Comparison of ENCODE assay signal across 8 mouse cellular contexts in the genomic region with DNA sequence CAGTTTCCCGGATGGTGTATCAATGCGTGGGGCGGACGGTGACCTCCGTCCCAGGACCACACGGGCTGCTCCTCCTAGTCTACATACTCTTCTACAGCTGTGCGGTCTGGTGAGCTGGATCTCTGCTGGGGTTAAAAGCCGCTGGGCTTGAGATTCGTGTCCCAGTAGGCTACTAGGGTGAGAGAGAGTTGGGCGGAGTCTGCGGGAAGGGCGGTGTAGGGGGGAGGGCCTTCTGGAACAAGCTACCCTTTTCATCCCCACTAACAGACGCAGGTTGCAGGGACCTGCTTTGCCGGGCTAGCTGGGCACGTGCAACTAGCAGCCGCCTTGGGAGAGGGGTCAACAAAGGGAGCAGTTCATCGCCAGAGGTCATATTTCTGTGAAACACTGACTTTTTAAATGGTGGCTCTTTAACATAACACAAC. TPM values are rescaled to one million over a fixed set of nuclear protein-coding genes. Genes with fewer than 3 reads are reported as not detected.
DNase-seq lines count a peak whose midpoint lies in the region; ATAC-seq and TF ChIP-seq lines count a peak whose summit lies in the region.

A gene (minus strand): TSS at position 165 of the 425 bp plus-strand sequence.

- 2% methylated on average over 17 of the region's 17 CpGs for WGBS in heart, embryonic 16.5 days
- 3% methylated on average over 17 of the region's 17 CpGs for WGBS in stomach, embryonic 14.5 days

- H3K27me3 ChIP-seq in heart, embryonic 16.5 days (ENCODE audit: control insufficient read depth, insufficient read depth, low read length), result peaks cover 35% of the 10 kb centered on the region
- H3K27me3 ChIP-seq in stomach, embryonic 14.5 days (ENCODE audit: control insufficient read depth, insufficient read depth, low read length), result peaks cover 15% of the 10 kb centered on the region

- H3K4me3 ChIP-seq in ES-E14 (ENCODE audit: insufficient read depth in 1 of 2, low read depth in 1 of 2, low read length in 2 of 2, poor library complexity in 1 of 2, severe bottlenecking in 1 of 2), result peak within 1 kb of the TSS; percentile 33 to 44
- peak within 1 kb of the TSS; percentile 48 for H3K4me3 ChIP-seq in heart, embryonic 16.5 days (ENCODE audit: low read length)
- H3K4me3 ChIP-seq in stomach, embryonic 14.5 days (ENCODE audit: low read depth, low read length), result peak within 1 kb of the TSS; percentile 20; the same call in 1 of the 2 replicates

- DNase-seq in ES-E14 (ENCODE audit: low read depth, low spot score), result peak; percentile 50
- peak; percentile 54 for DNase-seq in embryo, embryonic 11 days
- peak; percentile 47 for DNase-seq in kidney, postnatal 10 days
- DNase-seq in lung, postnatal 36 days, result peak; percentile 86
- no peak for DNase-seq in frontal cortex, postnatal 36 days (ENCODE audit: low spot score in 2 of 2)
- DNase-seq in testis, postnatal 10 days (ENCODE audit: low spot score), result no peak

- H3K27ac ChIP-seq in ES-E14 (ENCODE audit: insufficient read depth, low read depth, low read length, poor library complexity, severe bottlenecking), result no peak within 1 kb of the TSS
- H3K27ac ChIP-seq in heart, embryonic 16.5 days (ENCODE audit: low read length), result no peak within 1 kb of the TSS
- H3K27ac ChIP-seq in stomach, embryonic 14.5 days (ENCODE audit: low read length), result no peak within 1 kb of the TSS

- peak within 1 kb of the TSS; percentile 70 for H3K4me2 ChIP-seq in heart, embryonic 16.5 days (ENCODE audit: low read depth, low read length)
- peak within 1 kb of the TSS; percentile 57 for H3K4me2 ChIP-seq in stomach, embryonic 14.5 days (replicated peaks; ENCODE audit: low read depth, low read length)

- peak within 1 kb of the TSS; percentile 17; the same call in 1 of the 2 replicates for H3K9ac ChIP-seq in ES-E14 (ENCODE audit: insufficient read depth, low read depth, low read length, poor library complexity, severe bottlenecking)
- H3K9ac ChIP-seq in heart, embryonic 16.5 days (ENCODE audit: low read length), result peak within 1 kb of the TSS; percentile 52
- no peak within 1 kb of the TSS for H3K9ac ChIP-seq in stomach, embryonic 14.5 days (replicated peaks; ENCODE audit: low read depth, low read length)

- H3K36me3 ChIP-seq in ES-E14 (ENCODE audit: control insufficient read depth, insufficient read depth, low read length, poor library complexity, severe bottlenecking), result no peaks in the 10 kb centered on the region
- no peaks in the 10 kb centered on the region for H3K36me3 ChIP-seq in heart, embryonic 16.5 days (ENCODE audit: control insufficient read depth, insufficient read depth)
- H3K36me3 ChIP-seq in stomach, embryonic 14.5 days (ENCODE audit: control insufficient read depth, insufficient read depth, low read length), result no peaks in the 10 kb centered on the region

- no peaks in the 10 kb centered on the region for H3K9me3 ChIP-seq in ES-E14 (ENCODE audit: control insufficient read depth, insufficient read depth, low read depth, low read length)
- no peaks in the 10 kb centered on the region for H3K9me3 ChIP-seq in heart, embryonic 16.5 days (replicated peaks; ENCODE audit: control insufficient read depth, low read length)
- no peaks in the 10 kb centered on the region for H3K9me3 ChIP-seq in stomach, embryonic 14.5 days (ENCODE audit: control insufficient read depth, low read depth, low read length)

- ATAC-seq in heart, embryonic 16.5 days (replicated peaks; ENCODE audit: extremely low read depth, insufficient read depth, low FRiP score), result peak; percentile 37; the same call in 1 of the 2 replicates
- ATAC-seq in stomach, embryonic 14.5 days (ENCODE audit: insufficient number of reproducible peaks, insufficient read depth, low FRiP score, low read depth), result peak; percentile 61; the same call in 1 of the 2 replicates

- H3K4me1 ChIP-seq in ES-E14 (ENCODE audit: control insufficient read depth in 2 of 2, insufficient read depth in 2 of 2, low read length in 2 of 2, poor library complexity in 1 of 2), result peaks cover 0 to 6% of the 10 kb centered on the region in 2 experiments; a peak in 1 of 4 replicates
- H3K4me1 ChIP-seq in heart, embryonic 16.5 days (ENCODE audit: control insufficient read depth, insufficient read depth, low read length), result peaks cover 8% of the 10 kb centered on the region
- 0 out of 2 replicates have a peak, but pooled peaks cover 6% of the 10 kb centered on the region for H3K4me1 ChIP-seq in stomach, embryonic 14.5 days (ENCODE audit: control insufficient read depth, insufficient read depth, low read length)

- in situ Hi-C loops in ES-E14 (cut with MboI; ENCODE audit: low sequenced_read_pairs in 2 of 2, unreplicated experiment in 2 of 2), result no loop called here

TF ChIP-seq in ES-E14, 5 proteins besides CTCF, POLR2A, EP300 and RAD21:
- TF ChIP-seq MAFK (IDR thresholded peaks at IDR 0.05; ENCODE audit: insufficient read depth, low read depth, low read length) (no peak), CHD2 (IDR thresholded peaks at IDR 0.05; ENCODE audit: low read depth, low read length) (no peak), ZNF384 (IDR thresholded peaks at IDR 0.05; ENCODE audit: low read depth, low read length) (no peak), HCFC1 (IDR thresholded peaks at IDR 0.05; ENCODE audit: borderline replicate concordance, insufficient read depth, low read length) (no peak), ZC3H11A (IDR thresholded peaks at IDR 0.05; ENCODE audit: borderline replicate concordance, low read depth, low read length) (no peak)

RNA-seq across cellular contexts. Expression of the gene that starts here (rescaled TPM):
- total RNA-seq in ES-E14 (2012; rRNA removed), result 0.67 and 0.79 TPM in 2 replicates
- 0.05 and 0.27 TPM in 2 replicates for polyA plus RNA-seq in heart, embryonic 16.5 days (2015; fragmentation: Nextera tagmentation; extraction: Ambion mirVana)
- polyA plus RNA-seq in stomach, embryonic 14.5 days (2014; fragmentation: Nextera tagmentation; extraction: Ambion mirVana), result 0.15 TPM in 1 of 2 replicates, not detected in the other

Comparison
In these comparisons a context has a peak if more than half of its experiments do, and no peak if none do; other contexts are left out.
1. Peak in DNase-seq, H3K4me3 ChIP-seq and H3K9ac ChIP-seq in ES-E14; RNA of the gene not detected or under 1 TPM.
2. Peak in ATAC-seq, H3K4me3 ChIP-seq, H3K9ac ChIP-seq and H3K4me2 ChIP-seq in heart, embryonic 16.5 days; RNA of the gene not detected or under 1 TPM.
3. Peak in ATAC-seq, H3K4me3 ChIP-seq and H3K4me2 ChIP-seq in stomach, embryonic 14.5 days; RNA of the gene not detected or under 1 TPM.
4. DNase-seq: peak in embryo, embryonic 11 days (single experiment), kidney, postnatal 10 days (single experiment) and lung, postnatal 36 days (single experiment); none in frontal cortex, postnatal 36 days (0 of 2) and testis, postnatal 10 days (single experiment).
5. Peak in every context shown above with its lines, with median percentiles within 50 percentile points of each other: H3K4me3 ChIP-seq.